Mouse (Mus musculus) megakaryocyte-erythroid progenitor cell, adult 5-6 weeks (primary cell): ENCODE results near the gene Inf2. TPM values are rescaled to one million over a fixed set of nuclear protein-coding genes. Genes with fewer than 3 reads are reported as not detected.

Source experiments
- total RNA-seq, 2 experiments: library from RNA; stranded (forward) in 1 of 2; stranded (reverse) in 1 of 2; fragments of 200-1000, 215-1000 nt in 1 of 2; fragments of >200 nt in 1 of 2; fragmentation: Nextera tagmentation in 1 of 2; gene quantifications; 2 replicates each; pipeline ENCODE4 v1.2.3; 2014 to 2017

Inf2 gene
- total RNA-seq, 2 experiments from 2014 or later, result 2.4 to 11.3 TPM

Other genes with a start within 250 kb of the Inf2 start
- gene A530016L24Rik, start 99.3 kb upstream of the Inf2 start, total RNA-seq (2014; fragmentation: Nextera tagmentation), result not detected in 2 replicates
- gene A530016L24Rik, start 99.3 kb upstream of the Inf2 start, total RNA-seq (2017), result not detected in 2 replicates
- not detected in 2 replicates for gene Tmem179, start 72.0 kb upstream of the Inf2 start, total RNA-seq (2014; fragmentation: Nextera tagmentation)
- gene Tmem179, start 72.0 kb upstream of the Inf2 start, total RNA-seq (2017), result not detected in 2 replicates
- gene Adssl1, start 31.3 kb downstream of the Inf2 start, total RNA-seq (2014; fragmentation: Nextera tagmentation), result 3.7 and 6.2 TPM in 2 replicates
- gene Adssl1, start 31.3 kb downstream of the Inf2 start, total RNA-seq (2017), result 5.0 and 5.8 TPM in 2 replicates
- gene Siva1, start 55.9 kb downstream of the Inf2 start, total RNA-seq (2014; fragmentation: Nextera tagmentation), result 168 and 170 TPM in 2 replicates
- 169 and 202 TPM in 2 replicates for gene Siva1, start 55.9 kb downstream of the Inf2 start, total RNA-seq (2017)
- gene Akt1, start 86.1 kb downstream of the Inf2 start, total RNA-seq (2014; fragmentation: Nextera tagmentation), result 101 and 119 TPM in 2 replicates
- gene Akt1, start 86.1 kb downstream of the Inf2 start, total RNA-seq (2017), result 42.9 and 71.8 TPM in 2 replicates
- gene Zbtb42, start 90.0 kb downstream of the Inf2 start, total RNA-seq (2014; fragmentation: Nextera tagmentation), result 0.33 and 0.67 TPM in 2 replicates
- gene Zbtb42, start 90.0 kb downstream of the Inf2 start, total RNA-seq (2017), result 0.11 and 6.8 TPM in 2 replicates
- 0.07 and 2.0 TPM in 2 replicates for gene Cep170b, start 131.7 kb downstream of the Inf2 start, total RNA-seq (2014; fragmentation: Nextera tagmentation)
- gene Cep170b, start 131.7 kb downstream of the Inf2 start, total RNA-seq (2017), result 0.11 and 20.5 TPM in 2 replicates
- gene Pld4, start 171.9 kb downstream of the Inf2 start, total RNA-seq (2014; fragmentation: Nextera tagmentation), result 1.2 TPM in 1 of 2 replicates, not detected in the other
- 0.14 and 0.46 TPM in 2 replicates for gene Pld4, start 171.9 kb downstream of the Inf2 start, total RNA-seq (2017)
- gene Ahnak2, start 213.9 kb downstream of the Inf2 start, total RNA-seq (2014; fragmentation: Nextera tagmentation), result not detected in 2 replicates
- not detected in 2 replicates for gene Ahnak2, start 213.9 kb downstream of the Inf2 start, total RNA-seq (2017)
- gene Clba1, start 220.2 kb downstream of the Inf2 start, total RNA-seq (2014; fragmentation: Nextera tagmentation), result 0.74 and 1.2 TPM in 2 replicates
- 0.08 TPM in 1 of 2 replicates, not detected in the other for gene Clba1, start 220.2 kb downstream of the Inf2 start, total RNA-seq (2017)
- gene Cdca4, start 240.6 kb downstream of the Inf2 start, total RNA-seq (2014; fragmentation: Nextera tagmentation), result 71.1 and 82.7 TPM in 2 replicates
- 47.3 and 52.4 TPM in 2 replicates for gene Cdca4, start 240.6 kb downstream of the Inf2 start, total RNA-seq (2017)